Mouse (Mus musculus): ENCODE data around the gene Rita1. TPM values are rescaled to one million over a fixed set of nuclear protein-coding genes. Genes with fewer than 3 reads are reported as not detected.

Rita1 gene
- polyA plus RNA-seq, 1 experiment = 13.0 TPM

DNA sequence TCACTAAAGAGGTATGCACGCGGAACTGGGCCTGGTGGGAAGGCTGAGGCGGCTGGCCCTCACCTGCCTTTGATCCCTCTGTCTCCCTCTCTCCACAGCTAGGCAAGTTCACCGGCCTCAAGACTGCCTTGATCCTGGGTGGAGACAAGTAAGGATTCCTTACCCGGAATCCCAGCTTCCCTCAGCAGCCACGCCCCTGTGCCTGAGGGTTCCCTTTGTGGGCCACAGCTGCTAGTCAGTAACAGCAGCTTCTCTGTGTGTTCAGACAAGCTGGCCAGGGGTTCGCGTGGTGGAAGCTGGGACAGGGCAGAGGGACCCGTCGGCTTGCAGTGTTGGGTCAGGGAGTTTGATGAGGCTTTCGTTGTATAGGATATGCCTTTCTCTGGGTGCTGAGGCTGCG is 6.4 kb upstream of the Rita1 start:
- Histone ChIP-seq H3K9me3 (replicated peaks; ENCODE audit: control insufficient read depth, insufficient read depth, low read length, poor library complexity, severe bottlenecking) (no peaks in the 10 kb centered on the region), H3K9ac (ENCODE audit: low read depth, poor library complexity, severe bottlenecking) (no peak overlapping the region), H3K4me3 (ENCODE audit: low read depth, low read length) (no peak overlapping the region), H3K27ac (ENCODE audit: insufficient read depth, low read length) (peak overlapping the region; percentile 63), H3K27me3 (ENCODE audit: control insufficient read depth, insufficient read depth, low read length, poor library complexity, severe bottlenecking) (no peaks in the 10 kb centered on the region), H3K36me3 (ENCODE audit: control insufficient read depth, insufficient read depth, low read length, poor library complexity, severe bottlenecking) (peaks cover 32% of the 10 kb centered on the region), H3K4me1 (ENCODE audit: control insufficient read depth, insufficient read depth, low read length) (peaks cover 8% of the 10 kb centered on the region)
- TF ChIP-seq EP300 (IDR thresholded peaks at IDR 0.05; ENCODE audit: insufficient read depth, low read depth, low read length) (peak; percentile 72; the same call in 1 of the 2 replicates), POLR2A (IDR thresholded peaks at IDR 0.05; ENCODE audit: insufficient read depth, low read length) (no peak)

DNA sequence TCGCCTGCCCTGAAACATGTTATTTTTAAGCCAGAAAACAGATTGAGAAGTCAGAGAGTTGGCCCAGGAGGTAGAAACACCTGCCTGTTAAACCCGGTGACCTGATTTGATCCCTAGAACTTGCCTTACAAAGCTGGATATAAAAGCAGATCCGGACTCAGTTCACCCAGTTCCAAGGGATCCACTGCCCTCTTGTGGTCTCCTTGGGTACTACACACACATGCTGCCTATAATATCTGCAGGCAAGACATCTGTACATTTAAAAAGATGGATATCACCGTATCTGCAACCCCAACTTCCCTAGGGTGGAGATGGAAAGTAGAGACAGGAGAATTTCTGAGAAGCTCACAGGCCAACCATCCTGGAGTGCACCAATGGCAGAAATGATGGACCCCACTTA is 3.5 kb upstream of the Rita1 start:
- H3K36me3 ChIP-seq (ENCODE audit: control insufficient read depth, insufficient read depth, low read length, poor library complexity, severe bottlenecking) = peaks cover 17% of the 10 kb centered on the region

DNA sequence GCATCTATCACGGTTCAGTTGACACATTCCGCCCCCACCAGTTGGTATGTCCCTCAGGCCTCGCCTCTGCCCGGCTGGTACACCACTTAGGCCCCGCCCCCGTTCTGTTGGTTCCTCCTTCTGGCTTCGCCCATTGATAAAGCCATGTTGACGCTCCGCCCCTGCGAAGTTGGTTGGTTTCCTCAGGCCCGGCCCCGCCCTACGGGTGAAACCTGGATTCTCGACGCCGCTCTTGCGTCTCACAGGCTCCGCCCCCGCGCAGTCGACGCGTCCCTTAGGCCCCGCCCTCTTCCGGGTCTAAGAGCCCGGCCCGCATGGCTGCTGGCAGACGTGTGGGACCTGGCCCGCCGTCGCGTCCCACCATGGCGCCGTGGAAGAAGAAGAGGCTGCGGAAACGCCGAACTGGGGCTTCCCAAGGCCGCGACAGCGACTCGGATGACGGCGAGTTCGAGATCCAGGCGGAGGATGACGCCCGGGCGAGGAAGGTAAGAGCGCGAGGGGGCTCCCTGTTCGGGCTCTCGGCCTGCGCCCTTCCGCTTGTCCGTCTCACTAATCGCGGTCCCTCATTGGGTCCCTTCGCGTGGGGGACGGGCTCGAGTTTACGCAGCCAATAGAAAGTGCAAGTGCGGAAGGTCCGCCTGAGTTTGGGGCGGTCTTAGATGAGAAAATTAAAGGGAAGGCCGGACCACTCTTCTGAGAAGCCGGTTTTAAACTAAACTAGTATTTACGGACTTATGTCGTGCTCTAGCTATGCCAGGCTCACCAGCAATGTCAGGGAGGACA is 624 bp upstream of the Rita1 start:
- H3K36me3 ChIP-seq (ENCODE audit: control insufficient read depth, insufficient read depth, low read length, poor library complexity, severe bottlenecking) = peaks cover 4% of the 10 kb centered on the region
- H3K4me1 ChIP-seq (ENCODE audit: control insufficient read depth, insufficient read depth, low read length) = no peaks in the 10 kb centered on the region
- peak overlapping the region; percentile 38; the same call in 1 of the 2 replicates for H3K27ac ChIP-seq (ENCODE audit: insufficient read depth, low read length)
- no peaks in the 10 kb centered on the region for H3K9me3 ChIP-seq (replicated peaks; ENCODE audit: control insufficient read depth, insufficient read depth, low read length, poor library complexity, severe bottlenecking)
- peak overlapping the region; percentile 69 for H3K9ac ChIP-seq (ENCODE audit: low read depth, poor library complexity, severe bottlenecking)
- H3K4me3 ChIP-seq (ENCODE audit: low read depth, low read length) = peak overlapping the region; percentile 98
- H3K27me3 ChIP-seq (ENCODE audit: control insufficient read depth, insufficient read depth, low read length, poor library complexity, severe bottlenecking) = no peaks in the 10 kb centered on the region
- TF ChIP-seq EP300 (IDR thresholded peaks at IDR 0.05; ENCODE audit: insufficient read depth, low read depth, low read length) (no peak), POLR2A (IDR thresholded peaks at IDR 0.05; ENCODE audit: insufficient read depth, low read length) (peak; percentile 65)

More for the DNA sequence above, 3.5 kb upstream of the Rita1 start:
- no peak overlapping the region for H3K27ac ChIP-seq (ENCODE audit: insufficient read depth, low read length)
- no peaks in the 10 kb centered on the region for H3K27me3 ChIP-seq (ENCODE audit: control insufficient read depth, insufficient read depth, low read length, poor library complexity, severe bottlenecking)
- peak; percentile 26 for TF ChIP-seq CTCF (IDR thresholded peaks at IDR 0.05; ENCODE audit: low read depth, low read length)
- no peak for TF ChIP-seq POLR2A (IDR thresholded peaks at IDR 0.05; ENCODE audit: insufficient read depth, low read length)
- no peak overlapping the region for H3K4me3 ChIP-seq (ENCODE audit: low read depth, low read length)
- H3K4me1 ChIP-seq (ENCODE audit: control insufficient read depth, insufficient read depth, low read length) = peaks cover 7% of the 10 kb centered on the region
- no peak overlapping the region for H3K9ac ChIP-seq (ENCODE audit: low read depth, poor library complexity, severe bottlenecking)
- H3K9me3 ChIP-seq (replicated peaks; ENCODE audit: control insufficient read depth, insufficient read depth, low read length, poor library complexity, severe bottlenecking) = no peaks in the 10 kb centered on the region

DNA sequence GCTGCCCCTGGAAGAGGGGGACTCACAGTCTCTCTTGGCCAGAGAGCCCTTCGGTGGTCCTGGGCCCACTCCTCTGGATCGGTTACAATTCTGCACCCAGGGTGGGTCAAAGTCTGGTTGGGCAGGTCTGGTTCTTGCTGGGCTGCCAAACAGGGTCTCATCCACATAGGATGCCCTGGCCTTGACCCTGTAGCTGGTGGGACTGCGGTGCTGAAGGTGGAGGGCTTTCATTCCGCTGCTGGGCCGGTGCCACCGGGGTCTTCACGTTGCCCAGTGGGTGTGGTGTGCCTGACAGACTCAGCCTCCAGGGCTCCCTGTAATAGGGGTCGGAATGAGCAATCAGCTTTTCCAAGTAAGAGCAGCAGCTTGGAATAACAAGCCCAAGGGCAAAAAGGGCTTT is 973 bp downstream of the Rita1 start:
- peak overlapping the region; percentile 76 for H3K4me3 ChIP-seq (ENCODE audit: low read depth, low read length)
- H3K4me1 ChIP-seq (ENCODE audit: control insufficient read depth, insufficient read depth, low read length) = no peaks in the 10 kb centered on the region
- peak overlapping the region; percentile 24 for H3K9ac ChIP-seq (ENCODE audit: low read depth, poor library complexity, severe bottlenecking)
- H3K27me3 ChIP-seq (ENCODE audit: control insufficient read depth, insufficient read depth, low read length, poor library complexity, severe bottlenecking) = no peaks in the 10 kb centered on the region
- no peaks in the 10 kb centered on the region for H3K36me3 ChIP-seq (ENCODE audit: control insufficient read depth, insufficient read depth, low read length, poor library complexity, severe bottlenecking)
- no peak for TF ChIP-seq CTCF (IDR thresholded peaks at IDR 0.05; ENCODE audit: low read depth, low read length)
- no peaks in the 10 kb centered on the region for H3K9me3 ChIP-seq (replicated peaks; ENCODE audit: control insufficient read depth, insufficient read depth, low read length, poor library complexity, severe bottlenecking)
- no peak overlapping the region for H3K27ac ChIP-seq (ENCODE audit: insufficient read depth, low read length)

DNA sequence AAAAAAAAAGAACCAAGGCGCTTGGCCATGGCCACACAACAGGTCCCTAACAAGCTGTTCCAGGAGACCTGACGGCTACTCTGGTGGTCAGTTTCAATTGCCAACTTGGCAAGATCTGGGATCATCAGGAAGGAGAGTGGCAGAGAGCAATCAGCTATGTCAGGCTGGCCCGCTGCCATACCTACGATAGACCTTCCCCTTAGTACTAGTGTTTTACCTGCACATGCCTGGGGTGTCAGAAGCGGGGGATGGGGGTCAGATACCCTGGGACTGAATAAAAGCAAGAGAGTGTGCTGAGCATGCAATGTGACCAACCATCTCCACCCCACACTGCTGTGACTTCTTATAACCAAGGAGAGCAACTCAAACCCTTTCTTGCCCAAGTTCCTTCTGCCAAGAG is 1.5 kb downstream of the Rita1 start:
- Histone ChIP-seq H3K27me3 (ENCODE audit: control insufficient read depth, insufficient read depth, low read length, poor library complexity, severe bottlenecking) (no peaks in the 10 kb centered on the region), H3K9me3 (replicated peaks; ENCODE audit: control insufficient read depth, insufficient read depth, low read length, poor library complexity, severe bottlenecking) (no peaks in the 10 kb centered on the region), H3K36me3 (ENCODE audit: control insufficient read depth, insufficient read depth, low read length, poor library complexity, severe bottlenecking) (no peaks in the 10 kb centered on the region), H3K4me3 (ENCODE audit: low read depth, low read length) (no peak overlapping the region), H3K4me1 (ENCODE audit: control insufficient read depth, insufficient read depth, low read length) (peaks cover 3% of the 10 kb centered on the region), H3K9ac (ENCODE audit: low read depth, poor library complexity, severe bottlenecking) (no peak overlapping the region), H3K27ac (ENCODE audit: insufficient read depth, low read length) (no peak overlapping the region)
- TF ChIP-seq EP300 (IDR thresholded peaks at IDR 0.05; ENCODE audit: insufficient read depth, low read depth, low read length) = no peak

DNA sequence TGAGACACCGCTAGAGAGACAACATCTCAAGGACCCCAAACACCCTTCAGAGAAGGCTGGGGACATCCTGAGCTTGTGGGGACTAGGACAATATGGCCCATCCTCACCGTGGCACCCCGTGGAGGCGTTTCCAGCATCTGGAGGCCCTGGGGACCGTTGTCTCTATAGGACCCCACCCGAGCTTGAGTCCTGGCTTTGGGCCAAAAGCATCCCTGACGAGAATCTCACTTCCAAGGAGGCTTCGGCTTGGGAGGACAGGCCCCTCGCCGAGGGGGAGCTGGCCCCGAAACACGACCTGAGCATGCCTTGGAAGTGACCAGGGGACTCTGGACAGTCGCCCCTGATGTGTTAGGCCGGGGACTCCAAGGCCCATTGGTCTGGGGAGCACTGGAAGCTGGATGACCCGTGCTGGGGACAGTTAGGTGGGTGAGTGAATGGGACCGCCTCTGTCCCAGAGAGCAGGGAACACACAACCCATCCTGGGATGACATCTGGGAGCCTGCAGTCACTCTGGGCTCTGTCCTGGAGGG is 3.1 kb downstream of the Rita1 start:
- no peak overlapping the region for H3K9ac ChIP-seq (ENCODE audit: low read depth, poor library complexity, severe bottlenecking)
- H3K4me1 ChIP-seq (ENCODE audit: control insufficient read depth, insufficient read depth, low read length) = peaks cover 3% of the 10 kb centered on the region
- no peaks in the 10 kb centered on the region for H3K9me3 ChIP-seq (replicated peaks; ENCODE audit: control insufficient read depth, insufficient read depth, low read length, poor library complexity, severe bottlenecking)
- H3K27me3 ChIP-seq (ENCODE audit: control insufficient read depth, insufficient read depth, low read length, poor library complexity, severe bottlenecking) = no peaks in the 10 kb centered on the region
- TF ChIP-seq EP300 (IDR thresholded peaks at IDR 0.05; ENCODE audit: insufficient read depth, low read depth, low read length) (no peak), POLR2A (IDR thresholded peaks at IDR 0.05; ENCODE audit: insufficient read depth, low read length) (no peak), CTCF (IDR thresholded peaks at IDR 0.05; ENCODE audit: low read depth, low read length) (no peak)
- H3K27ac ChIP-seq (ENCODE audit: insufficient read depth, low read length) = no peak overlapping the region
- H3K36me3 ChIP-seq (ENCODE audit: control insufficient read depth, insufficient read depth, low read length, poor library complexity, severe bottlenecking) = no peaks in the 10 kb centered on the region
- no peak overlapping the region for H3K4me3 ChIP-seq (ENCODE audit: low read depth, low read length)
